Mouse (Mus musculus): ENCODE measurements at regions not wholly inside any gene's neighbourhood (a gene's known extent, or its start where the extent isn't known, plus 50 kb on each side); places are given as distances from the start of the nearest gene placed in this dataset.

GRCm38 (mm10) chr13:44634616-44635015, 94.7 kb upstream of the Jarid2 start:
- TF ChIP-seq CTCF (IDR thresholded peaks at IDR 0.05; ENCODE audit: borderline replicate concordance, extremely low read depth, insufficient read depth, insufficient read length) (no peak), POLR2A (IDR thresholded peaks at IDR 0.05; ENCODE audit: borderline replicate concordance, extremely low read depth, insufficient read depth, insufficient read length, poor library complexity, severe bottlenecking) (no peak)

Measured in brain, embryonic 14.5 days (tissue).